Mouse (Mus musculus) midbrain, postnatal 0 days (tissue): ENCODE measurements at regions not wholly inside any gene's neighbourhood (a gene's known extent, or its start where the extent isn't known, plus 50 kb on each side); places are given as distances from the start of the nearest gene placed in this dataset.

Experiments
- ATAC-seq: fragments of 200-750 bp; cut with Nextera tagmentation; 2 replicates; pipeline ENCODE4 v1.8.0; 2017; ENCODE audit warnings: moderate number of reproducible peaks, mild to moderate bottlenecking, moderate TSS enrichment, moderate library complexity; ENCODE audit not compliant: low FRiP score
- DNase-seq: peaks from one replicate; pipeline ENCODE4 v3.0.0-alpha.2; 2015; ENCODE audit warnings: low spot score
- H3K27ac ChIP-seq: fragments of 300-500 bp; sonication (generic); 2 replicates; pipeline ENCODE4 v1.5.1; 2014; ENCODE audit warnings: low read depth, mild to moderate bottlenecking, low read length, mixed read lengths
- H3K27me3 ChIP-seq: fragments of 300-500 bp; sonication (generic); 2 replicates; pipeline ENCODE4 v1.6.1; 2014; ENCODE audit warnings: low read length, control low read depth, mixed read lengths; ENCODE audit not compliant: insufficient read depth
- H3K36me3 ChIP-seq: fragments of 300-500 bp; sonication (generic); 2 replicates; pipeline ENCODE4 v1.6.1; 2014; ENCODE audit warnings: low read length, control low read depth, mixed read lengths; ENCODE audit not compliant: insufficient read depth
- H3K4me1 ChIP-seq: fragments of 300-500 bp; sonication (generic); 2 replicates; pipeline ENCODE4 v1.6.1; 2014; ENCODE audit warnings: mild to moderate bottlenecking, control low read depth, antibody characterized with exemption, low read length, mixed read lengths; ENCODE audit not compliant: insufficient read depth
- H3K4me2 ChIP-seq: fragments of 300-500 bp; sonication (generic); 2 replicates; pipeline ENCODE4 v1.6.1; 2014; ENCODE audit warnings: low read depth, mild to moderate bottlenecking, low read length, mixed read lengths; ENCODE audit not compliant: poor library complexity, severe bottlenecking
- H3K4me3 ChIP-seq: fragments of 300-500 bp; sonication (generic); 2 replicates; pipeline ENCODE4 v1.5.1; 2014; ENCODE audit warnings: low read depth, mild to moderate bottlenecking, low read length, moderate library complexity
- H3K9ac ChIP-seq: fragments of 300-500 bp; sonication (generic); replicated peaks from 2 replicates; pipeline ENCODE4 v1.6.1; 2014; ENCODE audit warnings: mild to moderate bottlenecking, low read length, moderate library complexity, mixed read lengths; ENCODE audit not compliant: poor library complexity, severe bottlenecking
- H3K9me3 ChIP-seq: fragments of 300-500 bp; sonication (generic); 2 replicates; pipeline ENCODE4 v1.6.1; 2016; ENCODE audit warnings: low read length, control low read depth
- CTCF ChIP-seq: IDR thresholded peaks from 2 replicates; pipeline ENCODE4 v1.5.1; 2016; ENCODE audit warnings: antibody characterized with exemption, mild to moderate bottlenecking
- WGBS: fragments of 180-500 bp; shearing (Covaris S2); extraction: QIAGEN DNeasy Blood & Tissue Kit; methylation state at CpG from one replicate; pipeline ENCODE4 v1.1.7; 2014; 5-methylcytosine and 5-hydroxymethylcytosine counted together

DNA sequence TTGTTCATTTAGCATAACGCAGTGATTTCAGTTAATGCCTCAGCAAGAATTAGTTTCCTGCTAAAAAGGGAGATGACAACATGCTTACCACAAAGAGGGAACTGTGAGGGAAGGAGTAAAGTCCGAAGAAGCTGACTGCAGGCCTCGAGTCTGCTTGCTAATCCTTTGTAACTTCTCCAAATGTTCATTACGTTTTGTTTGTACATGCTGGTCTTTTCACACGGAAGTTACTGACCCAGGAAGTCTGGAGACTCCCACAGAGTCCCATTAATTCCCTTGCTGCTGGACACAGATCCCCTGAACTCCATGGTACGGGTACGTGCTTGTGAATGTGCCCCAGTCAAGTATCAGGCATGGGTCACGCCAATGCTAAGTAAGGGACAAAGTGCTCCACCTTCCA is 415.9 kb downstream of the Gja1 start:
- H3K36me3 ChIP-seq, result no peaks in the 10 kb centered on the region
- no peak for TF ChIP-seq CTCF
- DNase-seq (no peak), ATAC-seq (no peak)
- H3K4me3 ChIP-seq, result no peak overlapping the region
- no peak overlapping the region for H3K9ac ChIP-seq
- H3K4me1 ChIP-seq, result no peaks in the 10 kb centered on the region
- H3K9me3 ChIP-seq, result no peaks in the 10 kb centered on the region
- H3K27ac ChIP-seq, result no peak overlapping the region
- WGBS, result 29% methylated on average over 8 of the region's 8 CpGs
- H3K4me2 ChIP-seq, result no peak overlapping the region
- H3K27me3 ChIP-seq, result no peaks in the 10 kb centered on the region

DNA sequence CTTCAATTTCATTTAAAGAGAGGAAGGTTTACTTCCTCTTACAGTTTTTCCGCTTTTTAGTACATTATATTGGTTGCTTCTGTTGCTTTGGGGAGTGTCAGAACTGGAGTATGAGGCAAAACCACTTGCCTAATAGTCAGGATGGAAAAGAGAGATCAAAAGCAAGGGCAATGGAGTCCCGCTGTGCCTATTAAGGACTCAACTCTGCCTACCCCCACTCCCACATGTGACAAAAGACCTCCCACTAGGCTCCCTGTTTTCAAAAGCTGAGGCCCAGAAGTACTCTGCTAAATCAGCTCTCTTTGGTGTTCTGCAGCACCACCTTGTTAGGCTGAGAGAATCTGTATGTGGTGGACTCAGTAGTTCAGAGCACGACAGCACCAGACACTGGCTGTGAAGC is 418.3 kb downstream of the Gja1 start:
- Histone ChIP-seq H3K4me1 (no peaks in the 10 kb centered on the region), H3K4me2 (no peak overlapping the region), H3K9me3 (no peaks in the 10 kb centered on the region), H3K36me3 (no peaks in the 10 kb centered on the region), H3K27ac (no peak overlapping the region), H3K27me3 (no peaks in the 10 kb centered on the region), H3K9ac (no peak overlapping the region), H3K4me3 (no peak overlapping the region)
- no peak for ATAC-seq
- no peak for TF ChIP-seq CTCF
- 31% methylated on average over 3 of the region's 3 CpGs for WGBS
- no peak for DNase-seq

DNA sequence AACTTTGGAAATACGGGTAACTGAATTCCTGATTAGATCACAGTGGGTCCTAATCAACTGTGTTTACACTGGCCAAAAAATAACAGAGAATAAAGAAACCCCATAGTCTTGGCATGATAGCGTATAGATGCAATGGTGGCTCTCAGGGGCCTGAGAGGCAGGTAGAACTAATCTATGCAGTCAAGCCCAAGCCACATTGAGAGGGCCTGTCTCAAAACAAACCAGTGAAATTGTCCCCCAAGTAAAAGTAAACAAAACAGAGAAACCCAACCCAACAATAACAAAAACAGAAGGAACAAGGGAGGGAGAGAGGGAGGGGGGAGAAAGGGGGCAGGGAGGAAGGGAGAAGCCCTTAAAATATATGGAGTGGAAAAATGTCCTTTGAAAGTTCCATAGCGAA is 422.2 kb downstream of the Gja1 start:
- Histone ChIP-seq H3K9me3 (no peaks in the 10 kb centered on the region), H3K4me2 (no peak overlapping the region), H3K27ac (no peak overlapping the region), H3K4me3 (no peak overlapping the region), H3K9ac (no peak overlapping the region), H3K4me1 (no peaks in the 10 kb centered on the region), H3K27me3 (no peaks in the 10 kb centered on the region), H3K36me3 (no peaks in the 10 kb centered on the region)
- WGBS, result 90% methylated on average over 3 of the region's 3 CpGs
- DNase-seq (no peak), ATAC-seq (no peak)
- no peak for TF ChIP-seq CTCF

DNA sequence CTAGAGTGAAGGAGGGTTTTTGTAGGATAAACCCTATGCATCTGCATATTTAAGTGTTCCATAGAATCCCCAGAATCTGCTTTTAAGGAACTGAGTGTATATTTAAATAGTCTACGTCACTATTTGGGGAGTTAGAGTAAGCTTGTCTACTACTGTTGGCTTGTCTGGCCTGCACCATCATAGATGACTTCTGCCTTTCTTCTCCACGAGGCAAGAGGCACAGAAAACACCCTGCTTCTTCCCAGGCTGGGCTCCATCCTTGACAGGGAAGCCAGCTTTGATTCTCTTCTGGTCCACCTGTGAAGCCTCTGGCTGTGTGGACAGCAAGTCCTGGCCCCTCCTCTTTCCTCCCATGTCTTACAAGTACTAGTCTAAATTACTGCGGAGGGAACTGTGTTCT is 422.6 kb downstream of the Gja1 start:
- H3K9me3 ChIP-seq, result no peaks in the 10 kb centered on the region
- no peaks in the 10 kb centered on the region for H3K36me3 ChIP-seq
- no peak overlapping the region for H3K9ac ChIP-seq
- no peaks in the 10 kb centered on the region for H3K27me3 ChIP-seq
- H3K4me1 ChIP-seq, result no peaks in the 10 kb centered on the region
- H3K4me3 ChIP-seq, result no peak overlapping the region
- TF ChIP-seq CTCF, result no peak
- H3K4me2 ChIP-seq, result no peak overlapping the region
- ATAC-seq (no peak), DNase-seq (no peak)
- 85% methylated on average over 3 of the region's 3 CpGs for WGBS
- no peak overlapping the region for H3K27ac ChIP-seq

GRCm38 (mm10) chr10:56809006-56809405 is 431.9 kb downstream of the Gja1 start:
- no peak overlapping the region for H3K9ac ChIP-seq
- H3K4me1 ChIP-seq, result no peaks in the 10 kb centered on the region
- DNase-seq (no peak), ATAC-seq (no peak)
- H3K36me3 ChIP-seq, result no peaks in the 10 kb centered on the region
- no peaks in the 10 kb centered on the region for H3K9me3 ChIP-seq
- H3K27me3 ChIP-seq, result no peaks in the 10 kb centered on the region
- H3K27ac ChIP-seq, result no peak overlapping the region
- no peak overlapping the region for H3K4me2 ChIP-seq
- no peak for TF ChIP-seq CTCF
- no peak overlapping the region for H3K4me3 ChIP-seq
- 70% methylated on average over 1 of the region's 1 CpGs for WGBS

DNA sequence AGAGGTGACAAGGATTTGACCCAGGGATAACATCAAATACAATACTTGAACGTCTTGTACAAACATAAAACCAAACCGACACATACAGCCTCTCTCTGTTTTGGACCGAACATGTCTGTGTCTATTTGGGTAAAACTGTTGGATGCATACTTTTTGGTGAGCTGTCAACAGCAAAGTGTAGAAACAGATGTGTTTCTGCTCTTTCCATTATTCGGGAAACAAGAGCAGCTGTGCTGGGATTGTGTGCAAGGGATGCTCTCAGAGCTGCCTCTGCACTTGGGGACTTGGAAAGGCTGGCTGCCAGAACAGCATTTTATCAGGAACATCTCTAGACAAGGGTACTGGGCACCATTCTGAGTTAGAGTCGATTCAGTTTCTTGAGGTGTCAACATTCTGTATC is 445.0 kb downstream of the Gja1 start:
- H3K27me3 ChIP-seq, result no peaks in the 10 kb centered on the region
- no peaks in the 10 kb centered on the region for H3K4me1 ChIP-seq
- H3K4me2 ChIP-seq, result no peak overlapping the region
- no peaks in the 10 kb centered on the region for H3K36me3 ChIP-seq
- ATAC-seq (no peak), DNase-seq (no peak)
- no peak for TF ChIP-seq CTCF
- no peak overlapping the region for H3K9ac ChIP-seq
- WGBS, result 49% methylated on average over 5 of the region's 5 CpGs
- H3K9me3 ChIP-seq, result no peaks in the 10 kb centered on the region
- no peak overlapping the region for H3K4me3 ChIP-seq
- H3K27ac ChIP-seq, result no peak overlapping the region

DNA sequence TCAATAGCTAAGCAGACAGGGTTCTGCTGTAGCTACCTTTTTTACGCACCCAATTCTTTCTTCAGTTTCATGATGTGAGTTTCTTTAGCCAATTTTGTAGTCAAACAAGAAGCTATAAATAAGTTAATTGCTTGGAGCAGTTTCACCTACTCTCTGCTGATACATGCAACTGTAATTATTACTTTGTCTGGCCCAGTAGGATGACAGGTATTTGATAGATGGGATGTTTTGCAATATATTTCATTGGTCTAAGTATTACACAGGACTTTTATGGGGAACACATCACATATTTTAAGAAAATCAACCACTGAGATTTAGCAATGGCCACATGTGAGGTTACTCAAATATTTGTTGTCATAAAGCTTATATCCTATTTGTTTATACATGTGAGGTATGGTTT is 454.2 kb downstream of the Gja1 start:
- WGBS, result 90% methylated on average over 1 of the region's 1 CpGs
- Histone ChIP-seq H3K4me3 (no peak overlapping the region), H3K9ac (no peak overlapping the region), H3K27ac (no peak overlapping the region; the same call in 1 of the 2 replicates), H3K4me2 (no peak overlapping the region), H3K27me3 (no peaks in the 10 kb centered on the region), H3K36me3 (no peaks in the 10 kb centered on the region), H3K9me3 (no peaks in the 10 kb centered on the region), H3K4me1 (no peaks in the 10 kb centered on the region)
- DNase-seq (no peak), ATAC-seq (no peak)
- no peak for TF ChIP-seq CTCF
